Mouse (Mus musculus) common myeloid progenitor, adult 5-6 weeks (primary cell): Measurements from ENCODE around the gene Nfix. TPM values are rescaled to one million over a fixed set of nuclear protein-coding genes. Genes with fewer than 3 reads are reported as not detected.

Source experiments
- ATAC-seq: replicated peaks from 2 replicates; pipeline ENCODE4 v1.8.0; 2016; ENCODE audit warnings: low read depth, mild to moderate bottlenecking, moderate TSS enrichment, inconsistent platforms; ENCODE audit not compliant: poor library complexity, severe bottlenecking
- total RNA-seq: library from RNA; stranded (forward); fragments of 200-1000, 187-1606 nt; gene quantifications from 2 replicates; pipeline ENCODE4 v1.2.3, GENCODE M21; 2017

The Nfix gene
- total RNA-seq, 1 experiment from 2014 or later, result 15.5 TPM

GRCm38 (mm10) chr8:84658951-84659350 is 141.2 kb downstream of the Nfix start:
- ATAC-seq, result no peak

- no peak for ATAC-seq
Observed at GRCm38 (mm10) chr8:84657680-84658079, 142.5 kb downstream of the Nfix start.

GRCm38 (mm10) chr8:84657203-84657602 is 142.9 kb downstream of the Nfix start:
- no peak for ATAC-seq

- peak; percentile 64 for ATAC-seq
Observed at GRCm38 (mm10) chr8:84656641-84657126, 143.5 kb downstream of the Nfix start.

GRCm38 (mm10) chr8:84656191-84656525 is 144.0 kb downstream of the Nfix start:
- ATAC-seq, result no peak

GRCm38 (mm10) chr8:84655336-84656190 is 144.6 kb downstream of the Nfix start:
- no peak for ATAC-seq

- ATAC-seq, result no peak
Observed at GRCm38 (mm10) chr8:84654597-84654996, 145.5 kb downstream of the Nfix start.

GRCm38 (mm10) chr8:84653092-84653631 is 147.0 kb downstream of the Nfix start:
- no peak for ATAC-seq

GRCm38 (mm10) chr8:84650213-84650612 is 149.9 kb downstream of the Nfix start:
- ATAC-seq, result no peak

Other genes starting within 250 kb of the Nfix start
- gene Ier2, start 137.5 kb downstream of the Nfix start, total RNA-seq, result 73.6 and 80.7 TPM in 2 replicates
- 85.0 and 102 TPM in 2 replicates for gene Trmt1, start 114.0 kb downstream of the Nfix start, total RNA-seq
- gene Nacc1, start 112.5 kb downstream of the Nfix start, total RNA-seq, result 46.5 and 55.3 TPM in 2 replicates
- gene Lyl1, start 98.9 kb downstream of the Nfix start, total RNA-seq, result 38.8 and 47.8 TPM in 2 replicates
- gene G430095P16Rik, start 77.3 kb downstream of the Nfix start, total RNA-seq, result 13.2 and 22.4 TPM in 2 replicates
- 2.8 and 4.1 TPM in 2 replicates for gene Dand5, start 22.5 kb upstream of the Nfix start, total RNA-seq
- gene Gadd45gip1, start 31.2 kb upstream of the Nfix start, total RNA-seq, result 56.5 and 63.7 TPM in 2 replicates
- gene Rad23a, start 40.3 kb upstream of the Nfix start, total RNA-seq, result 30.0 and 45.4 TPM in 2 replicates
- gene Calr, start 46.6 kb upstream of the Nfix start, total RNA-seq, result 1,972 and 2,060 TPM in 2 replicates
- 130 and 162 TPM in 2 replicates for gene Farsa, start 56.6 kb upstream of the Nfix start, total RNA-seq
- gene Syce2, start 71.8 kb upstream of the Nfix start, total RNA-seq, result 138 and 142 TPM in 2 replicates
- gene Gcdh, start 93.6 kb upstream of the Nfix start, total RNA-seq, result 16.4 and 25.2 TPM in 2 replicates
- gene Klf1, start 101.6 kb upstream of the Nfix start, total RNA-seq, result 71.2 and 79.8 TPM in 2 replicates
- 41.0 and 47.0 TPM in 2 replicates for gene Dnase2a, start 108.2 kb upstream of the Nfix start, total RNA-seq
- not detected in 2 replicates for gene Mast1, start 137.0 kb upstream of the Nfix start, total RNA-seq
- not detected in 2 replicates for gene Rtbdn, start 146.6 kb upstream of the Nfix start, total RNA-seq
- not detected in 2 replicates for gene Gm49661, start 169.1 kb upstream of the Nfix start, total RNA-seq
- gene Prdx2, start 169.2 kb upstream of the Nfix start, total RNA-seq, result 631 and 634 TPM in 2 replicates
- 95.8 and 148 TPM in 2 replicates for gene Rnaseh2a, start 169.4 kb upstream of the Nfix start, total RNA-seq
- gene Junb, start 178.4 kb upstream of the Nfix start, total RNA-seq, result 82.2 and 102 TPM in 2 replicates
- 9.2 and 13.5 TPM in 2 replicates for gene Hook2, start 190.3 kb upstream of the Nfix start, total RNA-seq
- gene Best2, start 214.2 kb upstream of the Nfix start, total RNA-seq, result not detected in 2 replicates
- 52.3 and 52.6 TPM in 2 replicates for gene Asna1, start 224.9 kb upstream of the Nfix start, total RNA-seq
- gene Trir, start 226.5 kb upstream of the Nfix start, total RNA-seq, result 202 and 410 TPM in 2 replicates
- gene Tnpo2, start 236.6 kb upstream of the Nfix start, total RNA-seq, result 15.5 and 23.2 TPM in 2 replicates